Mouse (Mus musculus) embryonic fibroblast, embryonic 13.5 days (primary cell): Measurements from ENCODE around the gene Rae1. TPM values are rescaled to one million over a fixed set of nuclear protein-coding genes. Genes with fewer than 3 reads are reported as not detected.

Experiments used
- H3K27ac ChIP-seq: 2 replicates; pipeline ENCODE4 v1.5.1; 2012; ENCODE audit warnings: low read length, control low read depth, inconsistent platforms; ENCODE audit not compliant: insufficient read depth
- H3K4me1 ChIP-seq: 2 replicates; pipeline ENCODE4 v1.6.1; 2011; ENCODE audit warnings: low read length; ENCODE audit not compliant: control insufficient read depth, insufficient read depth
- H3K4me3 ChIP-seq: 2 replicates; pipeline ENCODE4 v1.5.1; 2011; ENCODE audit warnings: mild to moderate bottlenecking, control low read depth, low read length; ENCODE audit not compliant: insufficient read depth
- CTCF ChIP-seq: IDR thresholded peaks from 2 replicates; pipeline ENCODE4 v1.5.1; 2011; ENCODE audit warnings: mild to moderate bottlenecking, control low read depth, low read length, moderate library complexity, borderline replicate concordance; ENCODE audit not compliant: insufficient read depth
- POLR2A ChIP-seq: IDR thresholded peaks from 2 replicates; pipeline ENCODE4 v1.6.1; 2011; ENCODE audit warnings: low read depth, mild to moderate bottlenecking, control low read depth, low read length, moderate library complexity
- polyA plus RNA-seq: library from polyadenylated mRNA; stranded (reverse); fragments of >200 nt; gene quantifications from 2 replicates; pipeline ENCODE4 v1.2.4, GENCODE M21; 2011; ENCODE audit warnings: low read depth; ENCODE audit not compliant: missing spikeins, insufficient read length

Gene Rae1
- polyA plus RNA-seq, 1 experiment, result 54.8 TPM

DNA sequence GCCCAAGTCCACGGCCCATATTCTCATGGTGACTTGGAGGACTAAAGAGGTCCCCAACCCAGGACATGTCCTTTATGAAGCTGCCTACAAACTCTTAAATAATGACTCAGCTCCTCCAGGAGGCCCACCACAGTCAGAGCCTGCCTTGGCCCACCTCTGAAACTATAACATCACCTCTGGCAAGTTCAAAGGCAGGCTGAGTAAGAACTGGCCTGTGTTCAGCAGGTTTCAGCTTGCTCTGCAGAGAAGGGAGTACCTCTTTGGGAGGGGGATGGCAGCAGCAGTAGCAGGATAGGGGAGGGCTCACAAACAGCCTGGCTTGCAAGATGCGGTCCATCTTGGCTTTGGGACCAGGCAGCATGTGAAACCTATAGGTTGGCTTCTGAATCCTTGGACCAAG, 28.1 kb upstream of the Rae1 start:
- H3K4me1 ChIP-seq, result peaks cover 3% of the 10 kb centered on the region; the same call in 1 of the 2 replicates
- TF ChIP-seq CTCF (no peak), POLR2A (no peak)
- H3K27ac ChIP-seq, result no peak overlapping the region
- H3K4me3 ChIP-seq, result no peak overlapping the region

DNA sequence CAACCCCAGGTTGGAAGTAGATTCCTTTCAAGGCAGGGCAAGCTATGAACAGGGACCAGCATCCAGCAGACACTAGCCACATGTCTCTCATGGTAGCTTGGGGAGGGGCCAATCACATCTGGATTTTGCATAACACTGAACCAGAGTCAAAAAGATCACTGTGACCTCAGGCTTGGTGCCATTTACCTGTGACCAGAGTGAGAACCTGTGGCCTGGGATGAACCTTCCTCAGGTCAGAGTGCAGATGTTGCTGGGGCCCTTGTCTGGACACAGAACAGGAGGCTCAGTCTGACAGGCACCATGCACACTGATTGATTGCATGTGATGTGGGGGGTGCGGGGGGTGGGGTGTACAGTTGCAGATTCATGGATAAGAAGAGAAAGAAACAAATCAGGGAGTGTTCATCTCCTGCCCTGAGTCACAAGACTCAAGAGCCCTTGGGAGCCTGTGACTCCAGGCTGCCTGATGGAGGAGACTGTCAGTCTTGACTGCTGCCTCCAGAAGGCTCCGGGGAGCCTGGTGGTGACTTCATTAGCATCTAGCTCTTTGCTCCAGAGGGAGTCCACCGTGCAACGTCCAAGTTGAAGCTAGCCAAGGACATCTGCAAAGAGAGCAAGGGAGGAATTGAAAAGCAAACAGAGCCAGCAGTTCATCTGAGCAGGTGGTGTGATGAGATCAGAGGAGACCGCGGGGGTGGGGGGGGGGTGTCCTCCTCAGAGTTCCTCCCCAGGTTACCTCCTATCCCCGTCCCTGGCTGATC, 25.9 kb upstream of the Rae1 start:
- Histone ChIP-seq H3K4me3 (no peak overlapping the region), H3K27ac (no peak overlapping the region), H3K4me1 (peaks cover 3% of the 10 kb centered on the region; the same call in 1 of the 2 replicates)
- TF ChIP-seq CTCF (no peak), POLR2A (no peak)

DNA sequence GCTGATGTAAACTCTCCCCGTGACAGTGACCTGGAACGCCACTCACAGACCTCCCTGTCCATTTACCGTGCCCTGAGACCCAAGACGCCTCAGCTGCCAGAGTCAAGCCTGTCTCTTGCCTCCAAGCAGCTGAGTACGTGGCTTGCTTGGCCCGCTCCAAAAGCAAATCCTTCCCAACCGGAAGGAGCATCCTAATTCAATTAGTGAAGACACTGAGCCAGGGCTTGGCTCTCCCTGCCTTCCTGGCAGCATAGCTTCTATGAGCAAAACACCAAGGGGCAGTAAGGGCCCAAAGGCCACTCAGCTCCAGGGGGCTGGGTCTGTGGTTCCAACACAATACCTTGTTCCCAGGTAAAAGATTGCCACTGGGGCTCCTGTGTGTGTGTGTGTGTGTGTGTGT, 25.2 kb upstream of the Rae1 start:
- no peak for TF ChIP-seq POLR2A
- no peak for TF ChIP-seq CTCF

DNA sequence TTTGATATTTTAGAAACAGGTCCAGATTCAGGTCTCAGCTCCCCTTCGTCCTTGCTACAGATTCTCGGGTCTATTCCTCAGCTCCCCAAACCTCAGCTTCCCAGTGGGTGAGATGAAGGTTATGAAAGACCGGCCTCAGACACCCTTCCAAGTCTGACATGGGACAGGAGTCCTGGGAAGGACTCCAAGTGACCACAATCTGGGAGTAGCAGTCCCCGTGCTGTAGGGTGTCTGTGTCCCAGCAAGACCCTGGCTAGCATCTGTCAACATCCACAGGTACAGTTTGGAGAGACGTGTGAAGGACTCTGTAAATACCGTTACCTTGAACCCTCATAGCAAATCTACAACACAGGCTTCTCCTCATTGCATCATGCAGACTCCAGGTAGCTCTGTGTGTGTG, 24.8 kb upstream of the Rae1 start:
- TF ChIP-seq POLR2A (no peak), CTCF (no peak)
- H3K4me1 ChIP-seq, result peaks cover 3% of the 10 kb centered on the region; the same call in 1 of the 2 replicates
- H3K27ac ChIP-seq, result no peak overlapping the region
- H3K4me3 ChIP-seq, result no peak overlapping the region

More for the DNA sequence above, 25.2 kb upstream of the Rae1 start:
- Histone ChIP-seq H3K4me3 (no peak overlapping the region), H3K27ac (no peak overlapping the region), H3K4me1 (peaks cover 3% of the 10 kb centered on the region; the same call in 1 of the 2 replicates)

DNA sequence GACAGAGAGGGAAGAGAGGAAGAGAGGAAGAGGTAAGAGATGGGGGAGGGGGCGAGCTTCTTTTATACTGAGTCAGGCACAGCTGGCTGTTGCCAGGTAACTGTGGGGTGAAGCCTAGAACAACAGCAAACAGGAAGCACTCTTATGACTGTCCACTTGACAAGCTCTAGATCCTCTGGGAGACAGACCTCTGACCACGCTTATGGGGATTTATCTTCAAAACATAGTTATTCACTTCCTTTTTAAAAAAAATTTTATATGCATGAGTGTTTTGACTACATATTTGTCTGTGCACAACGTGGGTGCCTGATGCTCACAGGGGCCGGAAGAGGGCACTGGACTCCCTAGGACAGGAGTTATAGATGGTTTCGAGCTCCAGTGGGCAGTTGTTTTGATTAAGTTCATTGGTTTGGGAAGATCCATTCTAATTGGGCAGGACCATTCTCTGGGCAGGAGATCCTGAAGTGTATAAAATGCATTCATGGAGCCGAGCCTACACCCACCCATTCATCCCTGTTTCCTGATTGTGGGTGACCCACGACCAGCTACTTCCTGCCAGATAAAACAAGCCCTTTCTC, 23.2 kb upstream of the Rae1 start:
- Histone ChIP-seq H3K27ac (no peak overlapping the region), H3K4me3 (no peak overlapping the region), H3K4me1 (peaks cover 3% of the 10 kb centered on the region; the same call in 1 of the 2 replicates)
- no peak for TF ChIP-seq CTCF
- no peak for TF ChIP-seq POLR2A

DNA sequence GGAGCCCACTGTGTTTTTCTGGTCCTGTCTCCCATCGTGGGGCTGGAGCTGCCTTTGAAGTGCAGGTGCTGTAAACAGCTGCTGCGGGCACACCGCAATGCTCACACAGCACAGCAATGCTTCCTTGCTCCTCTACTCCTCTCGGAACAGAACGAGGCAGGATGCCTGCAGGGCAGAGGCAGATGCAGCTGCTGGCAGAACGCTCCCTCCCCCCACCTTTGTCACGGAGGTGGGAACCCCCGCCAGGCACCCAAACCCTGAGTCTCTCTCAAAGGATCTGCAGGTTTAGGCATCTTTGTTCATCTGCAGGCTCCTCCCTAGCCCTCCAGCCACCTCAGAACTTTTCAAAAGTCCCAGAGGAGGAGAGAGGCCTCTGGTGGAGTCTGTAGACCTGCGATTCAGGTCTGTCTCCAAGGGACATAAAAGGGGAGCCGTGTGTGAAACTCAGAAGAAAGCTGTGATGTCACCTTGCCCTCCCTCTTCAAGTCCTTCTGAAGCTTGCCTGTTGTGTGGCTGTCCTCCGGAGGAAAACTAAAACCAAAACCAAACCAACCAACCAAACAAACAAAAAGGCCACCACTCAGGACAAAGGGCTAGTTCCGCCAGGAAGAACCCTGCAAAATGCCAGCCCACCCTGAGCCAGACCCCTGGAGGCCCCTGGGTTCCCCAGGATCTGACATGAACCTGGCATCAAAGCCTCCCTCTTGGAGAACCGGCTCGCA, 22.3 kb upstream of the Rae1 start, which contains the start of gene Spo11:
TSS of gene Spo11 (plus strand) at position 292 of the 722 bp plus-strand sequence.
- Histone ChIP-seq H3K27ac (no peak within 1 kb of the TSS), H3K4me3 (no peak within 1 kb of the TSS), H3K4me1 (peaks cover 3% of the 10 kb centered on the region; the same call in 1 of the 2 replicates)
- no peak for TF ChIP-seq CTCF
- TF ChIP-seq POLR2A, result no peak

DNA sequence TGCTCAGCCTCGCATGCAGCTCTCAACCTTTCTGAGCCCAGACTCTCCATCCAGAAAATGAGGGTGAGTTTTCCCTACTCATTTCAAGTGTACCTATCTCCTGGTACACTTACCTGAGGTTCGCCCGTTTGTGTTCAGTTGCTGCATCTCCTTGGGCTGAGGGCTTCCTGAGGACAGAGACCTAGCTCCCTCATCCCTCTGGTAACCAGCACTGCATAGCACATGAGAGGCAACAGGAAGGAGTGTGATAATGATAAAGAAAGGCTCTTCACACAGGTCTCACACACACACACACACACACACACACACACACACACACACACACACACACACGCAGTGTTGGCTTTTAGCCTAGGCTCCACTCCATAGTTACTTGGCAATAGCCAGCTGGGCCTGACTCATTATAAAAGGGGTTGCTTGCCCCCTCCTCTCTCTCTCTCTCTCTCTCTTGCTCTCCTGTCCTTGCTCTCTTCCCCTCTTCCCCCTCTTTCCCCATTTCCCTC, 21.7 kb upstream of the Rae1 start:
- TF ChIP-seq POLR2A, result no peak
- TF ChIP-seq CTCF, result no peak
- H3K27ac ChIP-seq, result no peak overlapping the region

DNA sequence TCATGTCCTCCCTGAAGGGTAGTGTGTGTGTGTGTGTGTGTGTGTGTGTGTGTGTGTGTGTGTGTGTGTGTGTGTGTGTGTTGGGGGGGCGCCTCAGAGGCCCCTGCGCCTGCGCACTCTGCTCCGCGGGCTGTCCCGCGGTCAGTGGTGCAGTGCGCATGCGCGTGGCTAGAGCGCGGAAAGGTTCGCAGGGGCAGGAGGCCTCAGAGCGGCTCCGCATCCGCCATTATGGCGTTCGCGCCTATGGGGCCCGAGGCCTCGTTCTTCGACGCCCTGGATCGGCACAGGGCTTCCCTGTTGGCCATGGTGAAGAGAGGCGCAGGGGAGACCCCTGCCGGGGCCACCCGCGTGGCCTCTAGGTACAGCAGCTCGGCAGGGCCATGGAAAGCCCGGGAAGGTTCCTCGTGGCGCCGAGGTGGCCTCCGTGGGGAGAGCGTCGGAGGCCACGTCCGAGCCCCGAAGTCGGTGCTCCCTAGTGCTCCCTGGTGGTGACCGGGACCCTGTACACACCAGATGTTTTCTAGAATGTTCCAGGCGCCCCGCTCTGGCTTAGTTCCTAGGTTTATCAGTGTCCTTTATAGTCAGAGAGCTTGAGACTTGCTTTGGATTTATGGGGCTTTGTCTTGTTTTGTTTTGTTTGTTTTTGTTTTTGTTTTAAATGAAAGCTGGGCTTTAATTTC, 20.1 kb upstream of the Rae1 start:
- TF ChIP-seq CTCF (no peak), POLR2A (no peak)
- Histone ChIP-seq H3K4me1 (peaks cover 3% of the 10 kb centered on the region; the same call in 1 of the 2 replicates), H3K27ac (no peak overlapping the region), H3K4me3 (no peak overlapping the region)

More for the DNA sequence above, 21.7 kb upstream of the Rae1 start:
- Histone ChIP-seq H3K4me1 (peaks cover 3% of the 10 kb centered on the region; the same call in 1 of the 2 replicates), H3K4me3 (no peak overlapping the region)

DNA sequence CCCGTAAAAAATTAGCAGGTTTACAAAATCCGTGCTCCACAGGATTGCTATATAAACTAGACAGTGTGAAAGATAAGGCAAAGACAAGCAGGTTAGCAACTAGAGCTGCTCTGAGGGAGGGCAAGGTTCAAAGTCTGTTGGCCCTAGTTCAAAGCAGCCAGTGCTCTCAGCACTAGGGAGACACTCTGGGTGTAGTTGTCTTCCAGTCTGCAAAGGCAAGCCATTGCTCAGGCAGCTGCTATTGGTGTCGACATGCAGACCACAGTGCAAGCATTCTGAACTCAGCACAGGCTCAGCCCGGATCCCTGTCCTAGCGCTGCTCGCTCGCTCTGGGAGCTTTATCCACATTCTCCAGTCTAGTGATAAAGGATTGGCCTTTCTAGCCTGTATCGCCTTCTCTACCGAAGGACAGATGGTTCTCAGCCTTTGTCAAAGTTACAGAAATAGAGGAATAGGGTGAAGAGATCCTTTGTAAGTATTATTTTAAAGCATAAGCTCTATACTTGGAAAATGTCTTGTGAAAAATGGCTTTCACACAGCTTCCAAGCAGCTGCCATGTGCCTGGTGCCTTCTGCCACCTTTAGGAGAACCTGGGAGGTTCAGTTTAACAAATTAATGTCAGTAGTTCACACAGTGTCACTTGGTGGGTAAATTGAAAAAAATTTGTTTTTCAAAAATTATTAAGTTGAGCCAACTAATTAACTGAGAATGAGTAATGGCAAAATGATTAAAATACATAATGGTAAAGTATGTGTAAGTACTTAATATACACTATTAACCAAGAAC, 16.9 kb upstream of the Rae1 start:
- no peaks in the 10 kb centered on the region for H3K4me1 ChIP-seq

More for the DNA sequence above, 16.9 kb upstream of the Rae1 start:
- TF ChIP-seq CTCF (no peak), POLR2A (no peak)
- H3K4me3 ChIP-seq, result no peak overlapping the region
- H3K27ac ChIP-seq, result no peak overlapping the region
